Mouse (Mus musculus) liver, adult 2 months (tissue): Measurements from ENCODE around the gene Vav3. TPM values are rescaled to one million over a fixed set of nuclear protein-coding genes. Genes with fewer than 3 reads are reported as not detected.

Experiments used
- DNase-seq: peaks from one replicate; pipeline ENCODE4 v3.0.0-alpha.2; 2011; ENCODE audit warnings: low read depth, low spot score; ENCODE audit errors: extremely low read depth
- H3K27ac ChIP-seq: fragments of 200-500 bp; replicated peaks from 2 replicates; pipeline ENCODE4 v1.5.1; 2012; ENCODE audit warnings: low read depth, mild to moderate bottlenecking, control low read depth, inconsistent platforms, low read length; ENCODE audit not compliant: insufficient read depth
- H3K27me3 ChIP-seq: fragments of 200-500 bp; 2 replicates; pipeline ENCODE4 v1.6.1; 2012; ENCODE audit warnings: mild to moderate bottlenecking, moderate library complexity, low read length, inconsistent platforms; ENCODE audit not compliant: control insufficient read depth, insufficient read depth
- H3K36me3 ChIP-seq: fragments of 200-500 bp; 2 replicates; pipeline ENCODE4 v1.6.1; 2012; ENCODE audit warnings: low read length, inconsistent platforms; ENCODE audit not compliant: control insufficient read depth, insufficient read depth
- H3K4me1 ChIP-seq: fragments of 200-500 bp; 2 replicates; pipeline ENCODE4 v1.6.1; 2011; ENCODE audit warnings: low read length; ENCODE audit not compliant: control insufficient read depth, insufficient read depth
- H3K4me3 ChIP-seq: fragments of 200-500 bp; 2 replicates; pipeline ENCODE4 v1.5.1; 2011; ENCODE audit warnings: low read depth, mild to moderate bottlenecking, control low read depth, low read length, moderate library complexity; ENCODE audit not compliant: insufficient read depth
- H3K79me2 ChIP-seq: fragments of 200-500 bp; 2 replicates; pipeline ENCODE4 v1.6.1; 2012; ENCODE audit warnings: inconsistent platforms, mild to moderate bottlenecking, low read length, moderate library complexity; ENCODE audit not compliant: control insufficient read depth, insufficient read depth
- H3K9ac ChIP-seq: fragments of 200-500 bp; 2 replicates; pipeline ENCODE4 v1.6.1; 2012; ENCODE audit warnings: low read depth, mild to moderate bottlenecking, control low read depth, inconsistent platforms, low read length
- CTCF ChIP-seq: fragments of 200-500 bp; IDR thresholded peaks from 2 replicates; pipeline ENCODE4 v1.5.1; 2011; ENCODE audit warnings: low read depth, low read length, control low read depth
- POLR2A ChIP-seq: fragments of 200-500 bp; IDR thresholded peaks from 2 replicates; pipeline ENCODE4 v1.6.1; 2011; ENCODE audit warnings: low read length, control low read depth; ENCODE audit not compliant: insufficient read depth; ENCODE audit errors: extremely low read depth
- WGBS: fragments of 180-500 bp; shearing (Covaris S2); methylation state at CpG from one replicate; pipeline ENCODE4 v1.1.7; 2018; 5-methylcytosine and 5-hydroxymethylcytosine counted together
- polyA plus RNA-seq: library from polyadenylated mRNA; depleted of rRNA; stranded (reverse); fragments of >200 nt; gene quantifications from 2 replicates; pipeline ENCODE4 v1.2.3, GENCODE M21; 2012
- total RNA-seq: library from RNA; depleted of rRNA; stranded (reverse); fragments of >200 nt; gene quantifications from 2 replicates; pipeline ENCODE4 v1.2.3, GENCODE M21; 2014

Vav3 gene
- total and polyA plus RNA-seq, 2 experiments = 0.29 to 3.0 TPM

DNA sequence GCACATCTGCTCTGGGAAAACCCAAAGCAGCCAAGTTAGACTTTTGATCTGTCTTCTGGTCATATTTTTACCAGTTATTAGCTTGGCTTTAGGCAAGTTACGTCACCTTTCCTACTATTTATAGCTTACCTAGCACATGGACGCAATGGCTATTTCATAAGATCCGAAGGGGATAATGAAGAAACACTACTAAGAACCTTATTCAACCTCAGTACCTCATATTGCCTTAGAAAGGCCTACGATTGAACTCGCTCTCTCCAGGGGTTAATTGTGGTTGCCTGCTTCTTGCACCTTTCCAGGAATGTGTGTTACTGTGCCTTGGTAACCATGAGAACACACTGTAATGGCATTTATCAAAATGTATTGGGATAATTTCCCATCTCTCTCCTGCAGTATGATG, 61.1 kb downstream of the Vav3 start:
- TF ChIP-seq POLR2A = no peak
- TF ChIP-seq CTCF = no peak
- 89% methylated on average over 5 of the region's 5 CpGs for WGBS
- no peak for DNase-seq
- H3K27me3 ChIP-seq = no peaks in the 10 kb centered on the region
- H3K9ac ChIP-seq = no peak overlapping the region
- no peak overlapping the region for H3K27ac ChIP-seq
- H3K36me3 ChIP-seq = no peaks in the 10 kb centered on the region
- H3K4me3 ChIP-seq = no peak overlapping the region
- H3K4me1 ChIP-seq = no peaks in the 10 kb centered on the region; the same call in 1 of the 2 replicates
- H3K79me2 ChIP-seq = no peaks in the 10 kb centered on the region

DNA sequence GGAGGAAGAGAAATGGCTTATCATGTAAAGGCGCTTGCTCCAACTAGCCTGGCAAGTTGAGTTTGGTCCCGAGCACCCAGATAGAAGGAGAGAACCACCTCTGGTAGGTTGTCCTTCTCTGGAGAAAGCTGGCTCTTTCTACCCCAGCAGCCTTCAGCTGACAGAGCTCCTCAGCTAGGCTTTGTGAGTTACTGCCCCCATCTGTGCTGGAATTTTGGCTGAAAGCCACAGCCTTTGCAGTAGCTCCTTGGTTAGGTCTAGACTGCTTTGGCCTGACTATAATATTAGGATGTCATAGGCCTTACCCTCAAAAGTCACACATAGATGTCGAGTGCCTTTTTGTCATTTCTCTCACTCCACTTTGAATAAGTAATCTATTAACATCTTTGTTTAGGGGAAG, 70.8 kb downstream of the Vav3 start:
- no peak overlapping the region for H3K4me3 ChIP-seq
- DNase-seq = no peak
- H3K36me3 ChIP-seq = no peaks in the 10 kb centered on the region
- no peaks in the 10 kb centered on the region for H3K79me2 ChIP-seq
- H3K27ac ChIP-seq = no peak overlapping the region
- no peaks in the 10 kb centered on the region for H3K4me1 ChIP-seq
- no peak overlapping the region for H3K9ac ChIP-seq
- 84% methylated on average over 3 of the region's 3 CpGs for WGBS
- no peak for TF ChIP-seq POLR2A
- TF ChIP-seq CTCF = no peak
- H3K27me3 ChIP-seq = no peaks in the 10 kb centered on the region

DNA sequence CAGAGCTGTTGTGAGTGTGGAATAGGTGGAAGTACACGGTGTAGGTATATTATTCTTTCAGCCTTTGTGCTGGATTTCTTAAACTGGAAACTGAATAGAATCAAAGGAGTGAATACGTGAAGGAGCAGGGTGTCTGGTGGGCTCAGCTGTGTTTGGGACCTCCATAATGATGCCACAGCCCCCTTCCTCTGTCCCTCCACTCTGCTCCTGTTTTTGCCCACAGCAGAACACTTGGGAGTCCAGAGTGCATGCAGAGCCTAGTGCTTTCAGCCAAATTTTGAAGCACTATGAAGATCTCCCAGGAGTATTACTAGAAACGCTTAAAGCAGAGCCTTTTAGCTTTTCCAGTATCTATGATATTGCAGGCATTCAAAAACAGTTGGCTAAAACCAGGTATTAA, 80.0 kb downstream of the Vav3 start:
- 81% methylated on average over 3 of the region's 3 CpGs for WGBS
- no peaks in the 10 kb centered on the region for H3K27me3 ChIP-seq

DNA sequence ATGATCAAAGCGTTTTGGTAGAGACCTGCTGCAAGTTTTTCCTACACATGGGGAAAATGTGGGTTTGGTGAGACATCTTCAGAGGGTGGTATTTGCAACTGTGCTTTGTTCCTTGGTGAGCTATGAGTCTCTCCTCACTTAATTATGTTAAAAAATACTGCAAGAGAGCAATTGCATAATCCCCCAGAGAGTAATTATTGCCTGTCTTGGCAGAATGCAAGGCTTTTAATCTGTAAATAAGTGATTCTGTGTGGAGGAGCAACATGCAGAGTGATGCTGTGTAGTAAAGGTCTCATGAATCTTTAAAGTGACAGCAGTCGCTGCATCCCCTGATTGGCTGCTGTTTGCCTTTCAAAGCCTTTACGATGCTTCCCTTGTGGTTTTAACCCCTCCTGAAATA, 80.6 kb downstream of the Vav3 start:
- H3K36me3 ChIP-seq = no peaks in the 10 kb centered on the region
- H3K79me2 ChIP-seq = no peaks in the 10 kb centered on the region
- TF ChIP-seq POLR2A (no peak), CTCF (no peak)
- no peaks in the 10 kb centered on the region for H3K27me3 ChIP-seq
- H3K4me3 ChIP-seq = no peak overlapping the region
- DNase-seq = no peak
- WGBS = 64% methylated on average over 3 of the region's 3 CpGs
- no peaks in the 10 kb centered on the region for H3K4me1 ChIP-seq
- no peak overlapping the region for H3K27ac ChIP-seq
- H3K9ac ChIP-seq = no peak overlapping the region

More for the DNA sequence above, 80.0 kb downstream of the Vav3 start:
- Histone ChIP-seq H3K4me1 (no peaks in the 10 kb centered on the region), H3K27ac (no peak overlapping the region), H3K9ac (no peak overlapping the region), H3K79me2 (no peaks in the 10 kb centered on the region), H3K4me3 (no peak overlapping the region), H3K36me3 (no peaks in the 10 kb centered on the region)
- TF ChIP-seq POLR2A (no peak), CTCF (no peak)
- DNase-seq = no peak

DNA sequence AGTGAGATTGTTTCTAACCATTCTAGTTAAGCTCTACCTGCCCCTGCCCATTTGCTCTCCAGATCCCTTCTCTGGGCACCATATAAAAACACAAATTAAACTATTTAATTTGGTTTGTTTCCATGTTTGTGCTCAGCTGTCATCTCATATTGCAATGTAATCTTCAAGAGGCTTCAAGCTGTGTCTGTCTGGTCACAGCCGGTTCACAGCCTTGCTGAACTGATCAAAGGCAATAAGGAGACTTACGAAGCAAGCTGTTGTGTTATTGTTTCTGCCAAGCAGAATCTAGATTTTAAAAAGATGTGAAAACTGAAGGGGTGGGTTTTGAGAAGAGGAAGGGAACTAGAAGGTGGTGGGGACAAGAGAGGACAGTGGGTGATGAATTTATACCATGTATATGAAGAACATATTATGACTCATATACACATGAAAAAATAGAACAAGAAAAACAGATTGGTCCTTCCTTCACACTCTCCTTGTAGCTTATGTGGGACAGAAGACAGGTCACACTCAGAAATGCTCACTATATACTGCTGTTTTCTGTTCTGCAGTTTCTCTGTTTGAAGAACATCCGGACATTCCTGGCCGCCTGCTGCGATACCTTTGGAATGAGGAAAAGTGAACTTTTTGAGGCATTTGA, 83.1 kb downstream of the Vav3 start:
- no peak for DNase-seq
- no peaks in the 10 kb centered on the region for H3K27me3 ChIP-seq
- no peak overlapping the region for H3K9ac ChIP-seq
- TF ChIP-seq CTCF = no peak
- TF ChIP-seq POLR2A = no peak
- no peaks in the 10 kb centered on the region for H3K79me2 ChIP-seq
- WGBS = 89% methylated on average over 5 of the region's 5 CpGs
- H3K4me1 ChIP-seq = no peaks in the 10 kb centered on the region
- no peak overlapping the region for H3K27ac ChIP-seq
- no peak overlapping the region for H3K4me3 ChIP-seq
- H3K36me3 ChIP-seq = no peaks in the 10 kb centered on the region

DNA sequence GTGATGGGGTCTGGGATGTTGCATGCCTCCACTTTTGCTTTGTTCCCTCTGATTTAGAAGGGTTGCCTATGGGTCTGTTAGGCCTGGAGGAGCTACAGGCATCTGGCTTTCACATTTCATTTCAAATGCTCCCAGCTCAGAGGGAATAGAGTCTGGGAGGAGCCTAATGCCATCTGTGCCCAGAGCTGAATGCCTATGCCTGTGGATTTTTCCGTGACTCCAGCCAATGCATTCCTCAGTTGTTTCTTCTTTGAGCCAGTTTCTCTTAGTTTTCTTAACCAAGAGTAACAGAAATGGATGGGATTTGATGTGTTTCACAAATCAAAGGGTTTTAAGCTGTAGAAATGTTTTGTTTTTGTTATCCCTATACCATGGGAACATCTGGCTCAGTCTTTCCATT, 90.8 kb downstream of the Vav3 start:
- Histone ChIP-seq H3K27me3 (no peaks in the 10 kb centered on the region), H3K79me2 (no peaks in the 10 kb centered on the region), H3K27ac (no peak overlapping the region), H3K36me3 (no peaks in the 10 kb centered on the region), H3K9ac (no peak overlapping the region), H3K4me3 (no peak overlapping the region), H3K4me1 (no peaks in the 10 kb centered on the region)
- TF ChIP-seq CTCF (no peak), POLR2A (no peak)
- no peak for DNase-seq
- WGBS = 89% methylated on average over 1 of the region's 1 CpGs
